Mouse (Mus musculus) ovary, postnatal 14 days (tissue): ENCODE results near the gene Chd2.
"Not testable (repeated sequence)": the region's sequence is repeated elsewhere in the genome, so short reads cannot be mapped to it uniquely, and the experiment has no call there.

ENCODE experiments used
- DNase-seq: peaks from one replicate; pipeline ENCODE4 v3.0.0; 2022; ENCODE audit warnings: low spot score

Chd2 gene

DNA sequence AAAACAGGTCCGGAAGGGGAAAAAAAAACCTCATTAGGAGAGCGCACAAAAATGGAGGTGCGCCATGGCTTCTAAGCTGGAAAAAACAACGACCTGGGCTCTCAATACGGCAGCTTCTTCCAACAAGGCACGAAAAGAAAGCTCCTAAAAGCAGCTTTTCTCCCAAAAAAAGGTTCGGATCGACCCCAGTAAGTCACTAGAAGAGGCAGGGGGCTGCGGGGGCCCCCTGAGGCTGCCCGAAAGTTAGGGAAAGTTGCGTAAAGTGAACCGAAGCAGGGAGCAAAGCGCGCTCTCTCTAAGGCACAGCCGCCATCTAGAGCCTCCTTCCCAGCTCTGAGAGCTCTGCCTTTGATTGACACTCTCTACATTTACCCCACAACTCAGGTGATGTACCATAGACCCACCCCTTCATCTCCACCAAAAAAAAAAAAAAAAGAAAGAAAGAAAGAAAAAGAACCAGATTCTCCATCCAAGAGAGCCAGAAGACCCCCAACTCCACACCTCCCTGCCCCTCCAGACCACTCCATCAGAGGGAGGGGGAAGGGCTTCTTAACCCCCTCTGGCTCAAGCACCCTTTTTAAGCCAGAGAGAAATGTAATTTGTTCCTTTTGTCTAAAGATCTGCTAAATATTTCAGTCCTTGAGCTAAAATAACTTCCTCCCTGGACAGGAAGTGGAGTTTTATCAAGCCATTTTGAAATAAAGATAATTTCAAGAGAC lies at the start of gene Chd2:
Gene Chd2, minus strand, starts transcription at position 419 of the 719 bp plus-strand sequence.
- peak; percentile 63 for DNase-seq

DNA sequence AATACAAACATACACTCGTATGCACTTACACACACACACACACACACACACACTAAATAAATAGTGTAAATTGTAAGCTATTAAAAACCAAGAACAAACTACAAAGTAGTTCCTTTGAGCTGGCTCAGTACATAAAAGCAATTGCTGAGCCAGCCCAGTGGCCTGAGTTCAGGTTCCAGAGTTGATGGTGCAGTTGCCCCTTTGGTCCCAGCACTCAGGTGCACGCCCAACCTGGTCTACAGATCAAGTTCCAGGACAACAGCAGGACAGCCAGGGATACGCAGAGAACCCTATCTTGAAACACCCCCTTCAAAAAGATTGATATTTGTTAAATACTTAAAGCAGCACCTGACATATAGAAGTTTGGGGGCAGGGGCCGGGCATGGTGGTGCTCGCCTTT lies 49.1 kb upstream of the Chd2 start:
- DNase-seq = no peak

DNA sequence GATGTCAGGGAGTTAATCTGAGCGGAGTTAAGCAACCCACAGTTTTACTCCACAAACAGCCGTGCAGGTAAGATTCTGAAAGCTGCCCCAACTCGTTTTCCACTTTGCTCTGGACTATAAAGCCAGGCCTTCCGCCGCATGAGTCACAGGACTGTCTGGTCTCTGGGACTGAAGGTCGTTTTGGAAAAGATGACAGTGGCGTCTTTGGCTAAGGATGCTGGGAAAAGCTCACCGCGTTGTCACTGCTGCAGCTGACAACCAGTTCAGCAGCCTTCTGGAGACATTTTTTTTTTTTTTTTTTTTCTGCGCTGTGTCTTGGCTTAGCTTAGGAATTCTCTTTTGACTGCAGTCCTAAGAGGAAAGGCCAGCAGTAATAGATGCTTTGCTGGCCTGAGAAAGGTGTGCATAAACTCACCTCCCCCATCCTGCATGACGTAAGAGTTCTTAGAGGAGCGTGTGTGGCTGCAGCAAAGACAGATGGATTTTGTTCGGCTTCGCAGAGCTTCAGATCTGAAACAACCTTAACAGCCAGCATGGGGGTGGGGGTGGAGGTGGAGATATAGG lies 47.7 kb upstream of the Chd2 start:
- no peak for DNase-seq

DNA sequence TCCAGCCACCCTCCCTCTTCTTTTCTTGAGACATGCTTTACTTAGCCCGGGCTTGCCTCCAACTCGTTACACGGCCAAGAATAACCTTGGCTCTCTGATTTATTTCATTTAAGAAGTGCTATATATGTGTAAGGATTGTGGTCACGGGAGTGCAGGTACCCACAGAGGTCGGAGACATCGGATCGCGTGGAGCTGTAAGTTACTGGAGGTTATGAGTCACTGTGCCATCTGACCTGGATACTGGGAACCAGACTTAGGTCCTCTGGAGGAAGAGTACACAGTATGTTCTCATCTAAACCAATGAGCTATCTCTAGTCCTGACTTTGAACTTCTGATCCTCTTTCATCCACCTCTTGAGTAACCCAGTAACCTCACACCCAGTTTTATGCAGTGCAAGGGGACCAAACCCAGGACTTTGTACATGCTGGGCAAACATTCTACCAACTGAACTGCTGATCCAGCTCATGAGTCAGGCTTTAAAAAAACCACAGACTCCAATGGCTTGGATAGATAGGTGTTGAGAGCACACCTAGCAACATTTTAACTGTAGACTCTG lies 46.8 kb upstream of the Chd2 start:
- DNase-seq = no peak

GRCm38 (mm10) chr7:73586717-73587116 lies 45.1 kb upstream of the Chd2 start:
- no peak for DNase-seq

DNA sequence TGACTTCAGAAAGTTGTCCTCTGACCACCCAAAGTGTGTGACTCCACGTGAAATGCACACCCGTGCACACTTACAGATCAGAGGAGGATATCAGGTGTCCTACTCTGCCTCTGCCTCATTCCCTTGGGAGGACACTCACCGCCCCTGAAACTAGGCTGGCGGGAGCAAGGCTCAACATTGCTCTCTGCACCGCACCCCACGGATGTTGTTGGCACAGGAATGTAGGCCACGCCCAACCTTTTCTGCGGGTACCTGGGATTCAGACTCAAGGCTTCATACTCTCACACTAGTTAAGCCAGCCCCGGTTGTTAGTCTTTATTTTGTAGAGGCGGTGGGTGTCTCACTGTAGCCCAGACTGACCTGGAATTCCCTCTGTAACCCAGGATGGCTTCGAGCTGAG lies 44.6 kb upstream of the Chd2 start:
- no peak for DNase-seq

GRCm38 (mm10) chr7:73585114-73586032 lies 43.7 kb upstream of the Chd2 start:
- no peak for DNase-seq

GRCm38 (mm10) chr7:73584009-73584995 lies 42.7 kb upstream of the Chd2 start:
- DNase-seq = no peak

DNA sequence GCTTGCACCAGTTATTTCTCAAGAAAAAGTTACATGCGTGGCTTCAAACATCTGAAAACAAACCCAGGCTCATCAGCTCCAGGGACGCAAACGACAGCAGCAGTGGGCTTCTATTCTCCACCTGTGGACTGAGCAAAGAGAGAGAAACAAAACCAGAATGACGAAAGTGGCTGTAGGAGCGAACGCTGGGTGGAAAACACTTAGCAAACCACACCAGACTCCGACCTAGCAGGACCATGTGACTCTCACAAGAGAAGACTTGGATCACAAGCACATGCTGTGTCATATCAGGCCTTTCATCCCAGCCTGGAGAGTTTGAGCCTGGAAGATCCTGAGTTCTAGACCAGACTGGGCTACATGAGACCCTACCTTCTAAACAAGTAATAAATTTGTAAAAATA lies 41.8 kb upstream of the Chd2 start:
- DNase-seq = no peak

DNA sequence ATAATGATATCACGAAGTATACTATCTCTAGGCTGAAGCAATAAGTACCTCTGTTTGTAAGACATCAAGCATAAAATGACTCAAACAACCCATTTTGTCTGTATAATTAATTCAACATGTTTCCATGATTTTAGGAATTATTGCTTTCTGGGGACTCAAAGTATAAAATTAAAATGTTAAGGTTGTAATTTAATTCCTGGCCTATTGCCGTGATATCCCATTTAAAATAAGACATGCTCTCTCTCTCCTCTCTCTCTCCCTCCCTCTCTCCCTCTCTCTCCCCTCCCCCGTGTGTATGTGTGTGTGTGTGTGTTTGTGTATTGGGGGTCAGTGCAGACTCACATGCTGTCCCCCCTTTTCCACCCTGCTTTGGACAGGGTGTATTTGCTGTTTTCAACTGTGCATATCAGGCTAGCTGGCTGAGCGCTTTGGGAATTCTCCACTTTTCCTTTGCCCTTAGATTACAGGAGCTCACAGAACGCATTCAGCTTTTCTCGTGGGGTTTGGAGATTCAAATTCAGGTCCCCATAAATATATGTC lies 40.3 kb upstream of the Chd2 start:
- DNase-seq = no peak

GRCm38 (mm10) chr7:73579072-73579731 lies 37.6 kb upstream of the Chd2 start:
- no peak for DNase-seq

GRCm38 (mm10) chr7:73577888-73578421 lies 36.3 kb upstream of the Chd2 start:
- no peak for DNase-seq

GRCm38 (mm10) chr7:73576101-73576936 lies 34.7 kb upstream of the Chd2 start:
- DNase-seq = no peak

DNA sequence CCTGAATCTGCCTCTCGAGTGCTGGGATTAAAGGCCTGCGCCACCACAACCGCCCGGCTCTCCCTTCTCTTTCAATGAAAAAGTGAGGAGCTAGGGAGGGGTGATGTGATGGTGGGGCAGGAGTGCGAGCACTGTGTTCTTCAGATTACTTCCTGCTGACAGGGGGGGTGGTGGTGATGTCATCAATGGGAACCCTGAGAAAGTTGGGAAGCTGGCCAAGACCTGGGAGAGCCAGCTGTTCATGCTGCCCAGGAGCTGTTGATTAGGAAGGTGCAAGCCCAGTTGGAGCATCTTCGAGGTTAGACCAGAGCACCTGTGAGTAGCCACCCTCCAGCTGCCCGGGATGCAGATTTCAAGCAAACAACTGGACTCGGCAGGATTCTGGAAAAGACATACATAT lies 33.6 kb upstream of the Chd2 start:
- no peak for DNase-seq

GRCm38 (mm10) chr7:73574673-73575072 lies 33.0 kb upstream of the Chd2 start:
- DNase-seq = not testable (repeated sequence)

DNA sequence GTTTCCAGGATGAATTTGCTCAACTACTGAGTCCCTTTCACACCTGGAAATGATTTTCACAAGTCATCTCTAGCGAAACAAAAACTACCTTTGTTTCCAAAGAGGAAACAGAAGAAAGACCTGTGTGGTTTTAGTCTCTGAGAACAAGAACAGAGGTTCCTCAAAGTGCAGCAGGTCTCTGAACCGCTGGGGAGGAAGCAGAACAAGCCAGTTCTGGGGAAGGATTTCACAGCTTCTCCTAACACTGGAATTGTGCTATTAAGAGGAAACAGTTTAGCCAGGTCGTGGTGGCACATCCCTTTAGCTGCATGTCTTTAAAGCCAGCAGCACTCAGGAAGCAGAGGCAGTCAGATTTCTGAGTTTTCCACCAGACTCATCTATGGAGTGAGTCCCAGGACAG lies 30.9 kb upstream of the Chd2 start:
- DNase-seq = no peak

- no peak for DNase-seq
Measured at GRCm38 (mm10) chr7:73568801-73569403, 27.3 kb upstream of the Chd2 start.

DNA sequence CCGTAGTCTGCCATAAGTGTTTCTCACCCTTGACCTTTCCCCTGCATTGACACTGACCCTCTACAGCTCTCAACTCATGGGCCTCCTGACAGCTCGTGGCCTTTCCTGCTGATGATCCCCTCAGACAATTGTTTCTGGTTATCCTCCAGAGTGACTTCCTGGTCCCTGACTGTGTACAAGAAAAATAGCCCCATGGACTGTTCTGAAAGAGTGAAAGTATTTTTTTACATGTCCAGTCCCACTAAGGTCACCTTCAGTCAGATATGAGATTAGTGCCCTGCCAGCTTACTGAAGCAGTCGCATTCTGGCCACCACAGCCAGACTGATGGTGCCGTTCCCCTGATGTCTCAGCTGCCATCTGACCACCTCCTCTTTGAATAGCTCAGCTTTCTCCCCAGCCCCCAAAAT lies 26.1 kb upstream of the Chd2 start:
- DNase-seq = no peak

DNA sequence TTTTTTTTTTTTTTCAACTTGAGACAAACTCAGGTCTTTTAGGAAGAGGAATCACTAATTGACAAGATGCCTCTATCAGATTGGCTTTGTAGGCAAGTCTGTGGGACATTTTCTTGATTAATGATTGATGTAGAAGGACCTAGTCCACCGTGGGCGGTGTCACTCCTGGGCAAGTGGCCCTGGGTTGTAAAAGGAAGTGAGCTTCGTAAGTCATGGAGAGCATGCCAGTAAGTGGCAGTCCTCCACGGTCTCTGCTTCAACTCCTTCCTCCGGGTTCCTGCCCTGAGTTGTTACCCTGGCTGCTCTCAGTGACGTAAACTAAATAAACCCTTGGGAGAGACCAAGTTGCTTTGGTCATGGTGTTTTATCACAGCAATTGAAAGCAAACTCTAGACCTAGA lies 22.5 kb upstream of the Chd2 start:
- no peak for DNase-seq
